Mouse (Mus musculus) adrenal gland (tissue): ENCODE results near the gene Pax3.

ENCODE experiments used
- intact Hi-C: fragments of 180-260 bp; cut with DNase I; formaldehyde crosslinking; loops from one replicate; pipeline ENCODE4 v1.15.1; 2025
- long read RNA-seq, 2 experiments: library from polyadenylated mRNA; unstranded; transcript quantifications; one replicate each; pipeline ENCODE4 v2.0.0; 2020; ENCODE audit warnings: borderline replicate concordance in 1 of 2; ENCODE audit not compliant: insufficient replicate concordance in 1 of 2

Gene Pax3
- long read RNA-seq, experiment 1 = 0 reads
- long read RNA-seq, experiment 2 = 0 reads

GRCm38 (mm10) chr1:78196751-78197311 is at the start of gene Pax3:
Gene Pax3 (minus strand): TSS chr1:78197134.
- intact Hi-C loops = no loop called here

- intact Hi-C loops = no loop called here
Observed at GRCm38 (mm10) chr1:78234306-78234705, 37.4 kb upstream of the Pax3 start.

- intact Hi-C loops = no loop called here
Observed at GRCm38 (mm10) chr1:78231901-78232546, 35.1 kb upstream of the Pax3 start.

DNA sequence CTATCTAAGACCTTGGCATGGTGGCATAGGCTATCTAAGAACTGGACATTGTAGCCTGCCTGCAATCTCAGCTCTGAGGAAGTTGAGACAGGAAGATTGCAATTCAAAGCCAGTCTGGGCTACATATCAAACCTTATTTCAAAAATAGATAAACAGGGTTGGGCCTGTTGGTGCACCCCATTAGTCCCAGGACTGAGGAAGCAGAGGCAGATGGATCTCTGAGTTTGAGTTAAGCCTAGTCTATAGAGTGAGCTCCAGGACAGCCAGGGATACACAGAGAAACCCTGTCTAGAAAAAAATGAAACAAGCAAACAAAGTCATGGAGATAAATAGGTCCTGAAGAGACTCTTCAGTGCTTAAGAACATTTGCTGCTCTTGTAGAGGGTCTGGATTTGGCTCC is 32.9 kb upstream of the Pax3 start:
- intact Hi-C loops = no loop called here

- intact Hi-C loops = no loop called here
Observed at GRCm38 (mm10) chr1:78228771-78229170, 31.8 kb upstream of the Pax3 start.

GRCm38 (mm10) chr1:78218057-78218780 is 21.3 kb upstream of the Pax3 start:
- intact Hi-C loops = loop anchor here (5.0 kb wide), 1 partner anchor 199 kb away; no protein-coding TSS in a partner anchor

DNA sequence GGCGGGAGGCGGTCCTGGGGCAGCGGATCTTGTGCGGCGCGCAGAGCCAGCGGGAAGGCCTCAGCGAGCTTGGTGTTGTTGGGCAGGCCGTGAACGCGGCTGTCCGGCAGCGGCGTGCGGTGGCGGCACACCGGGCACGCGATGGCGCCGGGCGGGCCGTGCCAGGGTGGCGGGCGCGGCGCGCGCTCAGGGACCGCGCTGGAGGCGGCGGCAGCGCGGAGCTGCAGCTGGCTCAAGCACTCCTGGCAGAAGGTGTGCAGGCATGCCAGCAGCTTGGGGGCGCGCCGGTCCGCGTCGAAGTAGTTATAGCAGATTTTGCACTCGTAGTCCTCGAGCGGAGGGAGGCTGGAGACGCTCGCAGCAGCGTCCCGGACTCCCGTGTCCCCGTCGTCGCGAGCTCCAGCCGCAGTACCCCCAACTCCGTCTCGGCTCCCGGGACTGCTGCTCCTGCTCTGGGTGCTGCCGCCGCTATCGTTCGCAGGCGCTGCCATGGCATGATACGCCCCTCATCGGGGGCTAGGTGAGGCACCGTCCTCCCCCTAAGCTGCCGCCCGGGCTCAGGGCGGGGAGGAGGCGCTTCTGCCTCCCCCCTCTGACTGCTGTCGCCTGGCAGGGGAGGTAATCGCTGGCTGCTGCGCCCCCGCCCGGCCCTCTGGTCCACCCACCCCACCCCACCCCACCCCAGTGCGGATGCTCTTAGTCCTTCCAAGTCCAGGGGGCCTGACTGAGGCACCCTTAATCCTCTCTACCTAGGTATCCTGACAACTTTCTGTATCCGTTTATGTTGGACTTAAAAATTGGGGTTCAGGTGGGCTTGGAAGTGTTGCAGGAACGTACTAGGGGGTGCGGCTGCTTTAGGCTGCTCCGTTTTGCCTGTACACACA is 20.5 kb upstream of the Pax3 start:
- intact Hi-C loops = loop anchor here (5.0 kb wide), 1 partner anchor 200 kb away; no protein-coding TSS in a partner anchor

GRCm38 (mm10) chr1:78216509-78217141 is 19.7 kb upstream of the Pax3 start:
- intact Hi-C loops = loop anchor here (5.0 kb wide), 1 partner anchor 201 kb away; no protein-coding TSS in a partner anchor

DNA sequence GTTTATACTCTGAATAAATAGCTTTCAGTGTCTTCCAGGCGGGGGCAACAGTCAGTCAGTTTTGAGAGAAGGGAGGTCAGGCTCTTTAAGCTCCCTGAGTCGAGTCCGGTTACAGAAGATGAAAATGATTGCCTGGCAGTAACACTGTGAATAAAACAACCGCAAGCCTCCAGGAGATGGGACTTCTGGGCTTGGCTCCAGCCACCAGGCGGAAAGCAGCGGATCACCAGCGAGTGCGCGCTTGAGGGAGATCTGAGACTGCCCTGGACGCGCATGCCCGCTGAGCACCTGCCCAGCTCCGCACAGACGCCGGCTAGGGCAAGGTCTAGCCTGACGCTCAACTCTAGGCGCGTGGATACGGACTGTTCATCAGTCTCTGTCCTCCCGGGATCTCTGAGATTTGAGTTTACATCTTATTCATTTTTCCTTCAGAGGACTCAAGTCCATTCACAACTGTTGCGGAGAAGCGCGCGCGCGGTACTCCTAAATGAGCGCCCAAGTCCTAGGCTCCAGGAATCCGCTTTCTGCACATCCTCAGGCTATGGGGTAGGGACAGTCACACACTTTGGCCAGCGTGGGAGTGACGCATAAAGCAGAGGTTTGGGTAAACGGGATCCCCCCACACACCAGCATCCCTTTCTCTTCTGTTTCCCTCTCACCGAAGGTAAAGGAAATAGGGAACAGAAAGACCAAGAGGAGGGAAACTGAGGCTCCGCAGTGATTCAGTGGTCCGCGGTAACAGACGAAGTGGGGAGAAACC is 19.0 kb upstream of the Pax3 start:
- intact Hi-C loops = loop anchor here (5.0 kb wide), 1 partner anchor 201 kb away; no protein-coding TSS in a partner anchor

DNA sequence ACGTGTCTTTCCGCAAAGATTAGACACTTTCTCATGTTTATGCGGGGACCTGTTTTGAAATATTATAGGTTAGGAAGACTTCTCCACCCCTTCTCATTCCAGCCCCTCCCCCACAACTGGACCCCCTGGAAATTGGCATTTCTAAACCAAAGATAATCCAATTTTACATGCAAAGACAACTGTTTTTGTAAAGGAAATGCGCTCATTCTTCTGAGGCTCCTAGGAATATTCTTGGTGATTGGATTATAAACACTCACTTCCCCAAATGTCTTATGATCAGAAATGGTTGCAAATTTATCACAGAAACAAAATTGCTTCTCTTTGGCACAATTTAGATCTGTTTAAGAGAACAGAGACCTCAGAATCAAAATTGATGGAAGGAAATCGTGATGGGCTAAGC is 14.1 kb upstream of the Pax3 start:
- intact Hi-C loops = no loop called here

GRCm38 (mm10) chr1:78210568-78210967 is 13.6 kb upstream of the Pax3 start:
- intact Hi-C loops = no loop called here

GRCm38 (mm10) chr1:78208281-78208814 is 11.4 kb upstream of the Pax3 start:
- intact Hi-C loops = no loop called here

DNA sequence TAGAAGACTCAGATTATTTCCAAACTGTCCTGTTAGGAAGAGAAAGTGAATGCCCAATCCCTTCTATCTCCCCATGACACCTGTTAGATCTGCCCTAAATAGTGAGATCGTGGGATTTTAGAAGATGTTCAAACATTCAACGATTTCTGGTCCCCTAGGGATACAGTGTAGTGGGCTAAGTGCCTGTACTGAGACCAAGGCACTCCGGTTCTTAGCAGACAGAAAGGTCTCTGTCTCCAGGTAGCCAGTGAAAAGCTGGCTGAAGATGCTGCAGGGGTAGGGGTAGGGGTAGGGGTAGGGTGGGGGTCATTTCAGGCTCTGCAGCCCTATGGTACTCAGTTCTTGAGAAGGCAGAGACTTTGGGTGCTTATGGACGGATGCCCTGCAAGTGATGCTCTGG is 7.4 kb upstream of the Pax3 start:
- intact Hi-C loops = no loop called here

DNA sequence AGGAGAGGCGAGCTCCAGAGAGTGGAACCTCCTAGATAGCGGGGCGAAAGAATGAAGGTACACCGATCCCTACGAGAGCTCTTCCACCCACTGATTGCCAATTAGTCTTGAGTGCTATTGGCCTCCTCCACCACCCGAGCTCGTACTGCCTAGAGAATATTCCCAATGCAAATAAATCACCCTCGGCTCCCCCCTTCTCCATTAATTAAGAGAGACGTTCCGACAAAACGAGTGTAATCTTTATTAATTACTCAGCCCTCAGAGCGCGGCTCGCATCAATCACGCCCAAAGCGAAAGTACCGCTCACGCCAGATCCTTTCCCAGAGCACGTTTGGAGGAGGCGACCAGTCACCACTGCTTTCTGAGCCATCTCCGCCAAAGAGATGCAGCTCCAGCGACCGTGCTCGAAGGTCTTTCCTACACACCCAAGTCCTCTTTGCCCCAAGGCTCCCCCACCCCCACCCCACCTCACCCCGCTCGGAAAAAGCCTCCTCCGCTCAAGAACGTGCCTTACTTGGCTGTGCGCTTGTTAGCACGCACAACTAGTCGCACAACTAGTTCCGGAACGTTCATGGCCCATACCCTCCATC is 6.8 kb upstream of the Pax3 start:
- intact Hi-C loops = no loop called here

GRCm38 (mm10) chr1:78203086-78203614 is 6.2 kb upstream of the Pax3 start:
- intact Hi-C loops = no loop called here

DNA sequence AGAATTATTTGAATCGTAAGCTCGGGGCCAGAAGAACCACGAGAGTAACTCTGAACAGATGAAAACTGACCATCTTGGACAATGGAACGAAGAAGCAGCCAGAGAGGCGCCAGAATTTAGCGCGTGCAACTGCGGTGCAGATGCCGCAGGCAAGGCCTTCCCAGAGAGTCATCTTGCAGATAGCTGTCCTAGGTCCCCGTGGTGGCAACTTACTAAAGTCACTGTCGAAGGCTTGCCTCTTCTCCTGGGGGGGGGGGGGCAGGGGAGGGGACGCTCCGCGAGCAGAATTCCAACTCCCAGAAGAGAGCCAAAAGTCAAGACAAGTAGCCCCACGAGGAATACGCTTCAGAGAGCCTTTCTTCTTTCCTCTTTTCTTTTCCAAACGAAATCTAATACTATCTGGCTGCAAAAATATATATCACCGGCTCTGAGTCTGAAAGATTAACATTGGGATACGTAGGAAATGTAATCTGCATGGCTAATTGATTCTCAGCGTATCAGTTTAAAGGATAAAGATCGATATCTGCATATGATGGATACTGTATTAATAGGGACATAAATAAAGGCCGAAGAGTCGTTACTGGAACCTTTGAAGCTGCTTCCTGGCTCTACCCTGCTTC is 5.6 kb upstream of the Pax3 start:
- intact Hi-C loops = no loop called here

GRCm38 (mm10) chr1:78201251-78202010 is 4.5 kb upstream of the Pax3 start:
- intact Hi-C loops = no loop called here

DNA sequence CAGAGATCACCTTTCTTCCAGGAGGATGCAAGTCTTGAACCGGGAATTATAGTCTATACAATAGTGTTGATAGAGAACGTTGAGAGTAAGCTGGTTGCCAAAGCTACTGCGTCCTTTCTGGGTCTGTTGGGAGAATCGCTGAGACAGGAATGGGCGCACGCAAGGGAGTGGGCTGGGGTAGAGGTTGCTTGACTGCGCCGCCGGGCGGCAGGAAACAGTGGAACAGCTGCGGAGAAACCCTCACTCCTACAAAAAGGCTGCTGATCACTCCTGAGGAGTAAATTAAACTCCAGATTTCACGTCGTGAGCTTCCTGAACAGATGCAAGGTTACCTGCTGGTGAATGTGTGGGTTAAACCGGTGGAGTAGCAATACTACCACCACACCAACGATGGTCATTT is 3.3 kb upstream of the Pax3 start:
- intact Hi-C loops = no loop called here
